Mouse (Mus musculus) CH12.LX (cell line): ENCODE data around the gene Itga2b. TPM values are rescaled to one million over a fixed set of nuclear protein-coding genes. Genes with fewer than 3 reads are reported as not detected.

Source experiments
- DNase-seq: peaks from one replicate; pipeline ENCODE4 v3.0.0-alpha.2; 2013; ENCODE audit errors: extremely low read depth
- H3K27ac ChIP-seq: 2 replicates; pipeline ENCODE4 v1.5.1; 2012; ENCODE audit warnings: low read depth, mild to moderate bottlenecking, control low read depth, moderate library complexity; ENCODE audit not compliant: insufficient read depth
- H3K27me3 ChIP-seq: replicated peaks from 2 replicates; pipeline ENCODE3; 2012; ENCODE audit warnings: inconsistent platforms
- H3K36me3 ChIP-seq, 2 experiments: replicated peaks in 1 of 2; 2 replicates each; pipeline versions ENCODE3 to v1.6.1; 2012; ENCODE audit warnings: inconsistent platforms in 1 of 2, low read length in 1 of 2, mild to moderate bottlenecking in 1 of 2, mixed read lengths in 1 of 2, moderate library complexity in 1 of 2; ENCODE audit not compliant: control insufficient read depth in 1 of 2, insufficient read depth in 1 of 2
- H3K4me1 ChIP-seq, 2 experiments: 2 replicates each; pipeline ENCODE4 v1.6.1; 2012; ENCODE audit warnings: inconsistent platforms in 1 of 2, moderate library complexity in 1 of 2; ENCODE audit not compliant: insufficient read depth in 2 of 2, control insufficient read depth in 1 of 2
- H3K4me2 ChIP-seq: 2 replicates; pipeline ENCODE4 v1.6.1; 2012; ENCODE audit warnings: low read depth, mild to moderate bottlenecking, control low read depth; ENCODE audit not compliant: poor library complexity, insufficient read depth, severe bottlenecking
- H3K4me3 ChIP-seq, 3 experiments: fragments of 150-350 bp in 1 of 3; sonication (generic) in 1 of 3; replicated peaks in 1 of 3; 2 replicates each; pipeline versions ENCODE3 to v1.5.1; 2011 to 2012; ENCODE audit warnings: low read depth in 2 of 3, low read length in 2 of 3, mild to moderate bottlenecking in 2 of 3, moderate library complexity in 2 of 3, control low read depth in 1 of 3, improper control_type of control experiment in 1 of 3, inconsistent platforms in 1 of 3, mixed read lengths in 1 of 3; ENCODE audit not compliant: poor library complexity in 1 of 3
- H3K79me2 ChIP-seq: replicated peaks from 2 replicates; pipeline ENCODE4 v1.6.1; 2012; ENCODE audit warnings: mild to moderate bottlenecking, moderate library complexity; ENCODE audit not compliant: control insufficient read depth, poor library complexity, insufficient read depth, severe bottlenecking; ENCODE audit errors: extremely low read depth
- H3K9ac ChIP-seq: 2 replicates; pipeline ENCODE4 v1.6.1; 2012; ENCODE audit warnings: low read depth, mild to moderate bottlenecking, control low read depth, moderate library complexity; ENCODE audit not compliant: insufficient read depth
- H3K9me3 ChIP-seq: replicated peaks from 2 replicates; pipeline ENCODE3; 2012; ENCODE audit warnings: low read length, inconsistent platforms, mixed read lengths
- BHLHE40 ChIP-seq: IDR thresholded peaks from 2 replicates; pipeline ENCODE4 v1.6.1; 2011; ENCODE audit warnings: mild to moderate bottlenecking, low read depth, low read length, improper control_type of control experiment
- CHD1 ChIP-seq: IDR thresholded peaks from 2 replicates; pipeline ENCODE4 v1.6.1; 2012; ENCODE audit warnings: low read depth, low read length, improper control_type of control experiment, inconsistent platforms
- E2F4 ChIP-seq: IDR thresholded peaks from 2 replicates; pipeline ENCODE4 v1.6.1; 2011; ENCODE audit warnings: low read depth, low read length, improper control_type of control experiment; ENCODE audit not compliant: insufficient replicate concordance
- HCFC1 ChIP-seq: IDR thresholded peaks from 2 replicates; pipeline ENCODE4 v1.6.1; 2012; ENCODE audit warnings: low read depth, mild to moderate bottlenecking, inconsistent platforms, low read length, improper control_type of control experiment
- IRF4 ChIP-seq: IDR thresholded peaks from 2 replicates; pipeline ENCODE4 v1.6.1; 2014; ENCODE audit warnings: low read depth, mild to moderate bottlenecking, inconsistent platforms, low read length, improper control_type of control experiment
- MAZ ChIP-seq: IDR thresholded peaks from 2 replicates; pipeline ENCODE4 v1.6.1; 2012; ENCODE audit warnings: low read depth, mild to moderate bottlenecking, inconsistent platforms, low read length, improper control_type of control experiment, moderate library complexity
- MXI1 ChIP-seq: IDR thresholded peaks from 2 replicates; pipeline ENCODE4 v1.6.1; 2011; ENCODE audit warnings: mild to moderate bottlenecking, low read depth, low read length, improper control_type of control experiment
- NELFE ChIP-seq: IDR thresholded peaks from 2 replicates; pipeline ENCODE4 v1.6.1; 2011; ENCODE audit warnings: low read depth, low read length, improper control_type of control experiment
- NRF1 ChIP-seq: IDR thresholded peaks from 2 replicates; pipeline ENCODE4 v1.6.1; 2014; ENCODE audit warnings: low read depth, mild to moderate bottlenecking, inconsistent platforms, low read length, improper control_type of control experiment, moderate library complexity
- PAX5 ChIP-seq: IDR thresholded peaks from 2 replicates; pipeline ENCODE4 v1.6.1; 2012; ENCODE audit warnings: low read length, inconsistent platforms, mixed read lengths
- RCOR1 ChIP-seq: conservative IDR thresholded peaks from 2 replicates; pipeline ENCODE4 v1.6.1; 2012; ENCODE audit warnings: low read depth, mild to moderate bottlenecking, inconsistent platforms, low read length, improper control_type of control experiment
- TCF12 ChIP-seq: IDR thresholded peaks from 2 replicates; pipeline ENCODE4 v1.6.1; 2014; ENCODE audit warnings: low read depth, mild to moderate bottlenecking, inconsistent platforms, low read length, improper control_type of control experiment
- USF1 ChIP-seq: IDR thresholded peaks from 2 replicates; pipeline ENCODE4 v1.6.1; 2014; ENCODE audit warnings: low read depth, mild to moderate bottlenecking, inconsistent platforms, low read length, improper control_type of control experiment
- ZNF384 ChIP-seq: IDR thresholded peaks from 2 replicates; pipeline ENCODE4 v1.6.1; 2012; ENCODE audit warnings: low read depth, low read length, improper control_type of control experiment, inconsistent platforms
- dilution Hi-C: fragments of 300-500 bp; cut with MboI; formaldehyde crosslinking; loops from 2 replicates; pipeline ENCODE4 v1.14.3; 2020; ENCODE audit warnings: low sequenced_read_pairs; ENCODE audit not compliant: extremely low pct_unique_long_range_greater_than_20kb, extremely low pct_ligation_motif_present
- in situ Hi-C: fragments of 300-500 bp; cut with MboI; formaldehyde crosslinking; loops from 3 replicates; pipeline ENCODE4 v1.14.3; 2019; ENCODE audit warnings: low sequenced_read_pairs, low pct_ligation_motif_present, low pct_unique_long_range_greater_than_20kb, mixed read lengths
- polyA plus RNA-seq: library from polyadenylated mRNA; unstranded; fragments of >175 nt; gene quantifications from 2 replicates; pipeline ENCODE4 v1.2.1, GENCODE M21; 2012; ENCODE audit warnings: low read depth; ENCODE audit not compliant: insufficient read length
- total RNA-seq, 2 experiments: library from RNA; depleted of rRNA; stranded (reverse); fragments of 300-350 nt in 1 of 2; fragments of >200 nt in 1 of 2; gene quantifications; 2 replicates each; pipeline ENCODE4 v1.2.3; 2012 to 2014

Gene Itga2b
- total and polyA plus RNA-seq, 3 experiments, result 0.95 to 3.6 (median 3.0) TPM

GRCm38 (mm10) chr11:102444781-102445180 lies 25.1 kb downstream of the Itga2b start:
- Histone ChIP-seq H3K9ac (no peak overlapping the region), H3K4me2 (no peak overlapping the region), H3K4me3 (no peak overlapping the region), H3K27me3 (peaks cover 64% of the 10 kb centered on the region), H3K36me3 (no peaks in the 10 kb centered on the region), H3K79me2 (no peaks in the 10 kb centered on the region), H3K27ac (no peak overlapping the region), H3K9me3 (peaks cover 17% of the 10 kb centered on the region), H3K4me1 (no peaks in the 10 kb centered on the region)
- no peak for DNase-seq
- dilution Hi-C loops (no loop called here), in situ Hi-C loops (no loop called here)
- TF ChIP-seq ZNF384 (peak; percentile 38; the same call in 1 of the 2 replicates), MXI1 (no peak)

GRCm38 (mm10) chr11:102444321-102444720 lies 25.6 kb downstream of the Itga2b start:
- DNase-seq, result no peak
- Histone ChIP-seq H3K4me1 (no peaks in the 10 kb centered on the region), H3K36me3 (no peaks in the 10 kb centered on the region), H3K27ac (no peak overlapping the region), H3K4me2 (no peak overlapping the region), H3K9me3 (peaks cover 17% of the 10 kb centered on the region), H3K9ac (no peak overlapping the region), H3K27me3 (peaks cover 60% of the 10 kb centered on the region), H3K79me2 (no peaks in the 10 kb centered on the region), H3K4me3 (no peak overlapping the region)
- in situ Hi-C loops, result no loop called here
- TF ChIP-seq E2F4 (no peak), IRF4 (no peak), CHD1 (no peak), BHLHE40 (no peak), PAX5 (no peak), TCF12 (no peak), HCFC1 (no peak), USF1 (no peak), RCOR1 (no peak)
- dilution Hi-C loops, result no loop called here

DNA sequence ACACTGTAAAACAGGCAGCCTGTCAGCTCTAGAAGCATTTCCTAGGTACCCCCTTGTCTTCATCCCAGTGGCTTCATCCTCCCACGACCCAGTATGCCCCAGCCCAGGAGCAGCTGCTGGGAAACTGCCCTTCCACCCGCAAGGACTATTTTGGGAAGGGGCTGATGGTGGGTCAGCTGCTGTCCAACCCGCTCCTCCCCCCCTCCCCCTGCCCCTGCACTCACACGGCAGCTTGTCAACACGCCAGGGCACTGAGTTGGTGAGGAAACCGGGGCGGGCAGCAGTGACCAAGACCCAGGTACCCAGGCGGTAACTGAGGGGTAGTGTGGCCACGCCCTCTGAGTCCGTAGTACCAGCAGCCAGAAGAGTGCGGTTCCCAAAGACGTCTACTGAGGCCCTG lies 26.2 kb downstream of the Itga2b start:
- Histone ChIP-seq H3K4me2 (no peak overlapping the region), H3K9ac (no peak overlapping the region), H3K79me2 (no peaks in the 10 kb centered on the region), H3K36me3 (no peaks in the 10 kb centered on the region), H3K4me3 (no peak overlapping the region), H3K27me3 (peaks cover 54% of the 10 kb centered on the region), H3K4me1 (no peaks in the 10 kb centered on the region)
- in situ Hi-C loops (no loop called here), dilution Hi-C loops (no loop called here)
- DNase-seq, result no peak
- no peak for TF ChIP-seq NELFE
- no peak for TF ChIP-seq TCF12
- no peak for TF ChIP-seq PAX5
- TF ChIP-seq NRF1, result no peak
- TF ChIP-seq CHD1, result no peak
- no peak for TF ChIP-seq MAZ
- TF ChIP-seq, all 38 proteins: peak for 0
- no peak overlapping the region for H3K27ac ChIP-seq
- peaks cover 18% of the 10 kb centered on the region for H3K9me3 ChIP-seq
